Comparison of ENCODE assay signal across 20 mouse cellular contexts in the genomic region with DNA sequence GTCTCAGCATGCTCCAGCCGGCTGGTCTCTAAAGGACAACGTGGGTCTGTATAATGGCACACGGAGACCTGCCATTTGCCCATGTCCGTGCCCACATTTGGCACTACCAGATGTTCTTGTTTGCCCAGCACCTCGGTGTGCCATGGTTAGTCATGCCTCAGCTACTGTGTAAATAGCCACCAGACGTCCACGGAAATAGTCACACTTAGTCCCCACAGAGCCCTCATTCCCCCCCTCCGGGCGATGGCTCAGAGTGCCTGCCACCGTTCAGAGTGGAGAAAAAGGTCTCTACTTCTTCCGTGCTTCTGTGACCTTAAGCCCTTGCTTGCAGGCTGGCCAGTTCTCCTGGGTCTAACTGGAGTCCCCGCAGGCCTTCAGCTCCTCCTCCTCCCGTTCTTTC. TPM values are rescaled to one million over a fixed set of nuclear protein-coding genes. Genes with fewer than 3 reads are reported as not detected.
"Had no signal": no experiment of that assay in that cellular context is flagged by ENCODE, and none has a peak within 500 bp of the region (broad histone marks: within the 10 kb centered on the region; RNA-seq: fewer than 3 reads in every experiment).

No protein-coding gene starts in this region.

- H3K27me3 ChIP-seq: liver, embryonic 13.5 days; liver, embryonic 15.5 days; lung, embryonic 15.5 days; neural tube, embryonic 12.5 days had no signal

- H3K4me3 ChIP-seq: liver, embryonic 15.5 days; megakaryocyte, embryonic 14.5 days had no signal

- H3K36me3 ChIP-seq: liver, embryonic 13.5 days; liver, embryonic 15.5 days; lung, embryonic 15.5 days; midbrain, embryonic 13.5 days; neural tube, embryonic 12.5 days had no signal

- H3K9me3 ChIP-seq: liver, embryonic 13.5 days; liver, embryonic 15.5 days; lung, embryonic 15.5 days; megakaryocyte, embryonic 14.5 days; midbrain, embryonic 13.5 days; neural tube, embryonic 12.5 days had no signal

- DNase-seq: liver, embryonic 13.5 days; liver, postnatal 0 days; lung, adult 2 months; lung, postnatal 14 days; right cerebral cortex, postnatal 14 days; thymus, adult 2 months; thymus, postnatal 25 days; thymus, postnatal 4 days had no signal

- H3K27ac ChIP-seq: liver, embryonic 13.5 days; liver, embryonic 15.5 days; lung, embryonic 15.5 days; macrophage; midbrain, embryonic 13.5 days; neural tube, embryonic 12.5 days had no signal

- ATAC-seq: midbrain, embryonic 13.5 days had no signal

- H3K9ac ChIP-seq: liver, embryonic 13.5 days; liver, embryonic 15.5 days; liver, postnatal 0 days; lung, embryonic 15.5 days; neural tube, embryonic 12.5 days had no signal

RNA-seq across cellular contexts. Expression of gene Slc2a7, which starts 9.7 kb away (rescaled TPM):
- polyA plus RNA-seq: liver, embryonic 11.5 days; liver, embryonic 13.5 days; liver, postnatal 0 days; lung, adult 2 months; lung, embryonic 15.5 days; macrophage; midbrain, embryonic 11.5 days; midbrain, embryonic 13.5 days; midbrain, embryonic 16.5 days; neural tube, embryonic 12.5 days; neural tube, embryonic 14.5 days; stomach, embryonic 14.5 days; testis, adult 2 months had no signal
